Mouse (Mus musculus) inflammation-experienced regulatory T-cells, adult 6 months (primary cell): ENCODE measurements around the gene Timm10b. TPM values are rescaled to one million over a fixed set of nuclear protein-coding genes. Genes with fewer than 3 reads are reported as not detected.

ENCODE experiments used
- ATAC-seq: one replicate; pipeline ENCODE4 v1.8.0; 2017
- polyA plus RNA-seq, 3 experiments: library from polyadenylated mRNA; unstranded; fragments of 100-300 nt; shearing (Covaris generic); gene quantifications; one replicate each; pipeline ENCODE4 v1.2.1; 2017

Timm10b gene
- polyA plus RNA-seq, 3 experiments from 2014 or later, result 193 to 230 (median 222) TPM

- no peak for ATAC-seq
Observed at GRCm38 (mm10) chr7:105641936-105642335, 2.1 kb downstream of the Timm10b start.

- ATAC-seq, result peak; percentile 92
Observed at GRCm38 (mm10) chr7:105650639-105651435, 11.0 kb downstream of the Timm10b start, which contains the start of gene Dnhd1. Gene Dnhd1 (plus strand): TSS chr7:105650827.

- ATAC-seq, result no peak
Observed at GRCm38 (mm10) chr7:105685541-105686197, 45.8 kb downstream of the Timm10b start.

GRCm38 (mm10) chr7:105690875-105691274, 51.0 kb downstream of the Timm10b start:
- no peak for ATAC-seq

Other genes starting within 250 kb of the Timm10b start
- gene Fam160a2, start 240.0 kb upstream of the Timm10b start, polyA plus RNA-seq, result 10 to 100 TPM; 10.5 to 25.3 (median 17.5) TPM
- gene Cnga4, start 235.5 kb upstream of the Timm10b start, polyA plus RNA-seq, result not detected
- not detected for gene Cckbr, start 214.3 kb upstream of the Timm10b start, polyA plus RNA-seq
- gene Cavin3, start 157.8 kb upstream of the Timm10b start, polyA plus RNA-seq, result not detected
- gene Smpd1, start 85.7 kb upstream of the Timm10b start, polyA plus RNA-seq, result 10 to 100 TPM; 15.4 to 23.7 (median 22.3) TPM
- gene Apbb1, start 58.4 kb upstream of the Timm10b start, polyA plus RNA-seq, result 10 to 100 TPM in 1 of 3 experiments, 1 to 10 TPM in 2; 2.9 to 10.5 (median 3.8) TPM
- not detected for gene Hpx, start 39.9 kb upstream of the Timm10b start, polyA plus RNA-seq
- gene Trim3, start 6.5 kb upstream of the Timm10b start, polyA plus RNA-seq, result 1 to 10 TPM in 2 of 3 experiments, under 1 TPM in 1; 0.70 to 5.4 (median 3.3) TPM
- gene Arfip2, start 360 bp downstream of the Timm10b start, polyA plus RNA-seq, result 10 to 100 TPM; 10.3 to 12.8 (median 12.2) TPM
- 10 to 100 TPM in 1 of 3 experiments, 1 to 10 TPM in 2; 4.9 to 13.7 (median 8.7) TPM for gene Gm45799, start 496 bp downstream of the Timm10b start, polyA plus RNA-seq
- 1 to 10 TPM in 1 of 3 experiments, under 1 TPM in 2; 0.26 to 1.1 (median 0.46) TPM for gene Dnhd1, start 10.8 kb downstream of the Timm10b start, polyA plus RNA-seq
- gene Ilk, start 96.5 kb downstream of the Timm10b start, polyA plus RNA-seq, result 100 to 1,000 TPM; 152 to 175 (median 153) TPM
- gene Rrp8, start 97.3 kb downstream of the Timm10b start, polyA plus RNA-seq, result 10 to 100 TPM; 14.9 to 21.8 (median 19.9) TPM
- gene Taf10, start 104.3 kb downstream of the Timm10b start, polyA plus RNA-seq, result 10 to 100 TPM; 12.4 to 25.1 (median 14.3) TPM
- gene Tpp1, start 112.2 kb downstream of the Timm10b start, polyA plus RNA-seq, result 100 to 1,000 TPM in 2 of 3 experiments, 10 to 100 TPM in 1; 92.5 to 132 (median 131) TPM
- under 1 TPM in 1 of 3 experiments, not detected in 2; 0.08 TPM for gene Dchs1, start 147.6 kb downstream of the Timm10b start, polyA plus RNA-seq
- gene Mrpl17, start 171.0 kb downstream of the Timm10b start, polyA plus RNA-seq, result 100 to 1,000 TPM; 173 to 204 (median 177) TPM